9 mouse cellular contexts compared by ENCODE assay signal in the genomic region with DNA sequence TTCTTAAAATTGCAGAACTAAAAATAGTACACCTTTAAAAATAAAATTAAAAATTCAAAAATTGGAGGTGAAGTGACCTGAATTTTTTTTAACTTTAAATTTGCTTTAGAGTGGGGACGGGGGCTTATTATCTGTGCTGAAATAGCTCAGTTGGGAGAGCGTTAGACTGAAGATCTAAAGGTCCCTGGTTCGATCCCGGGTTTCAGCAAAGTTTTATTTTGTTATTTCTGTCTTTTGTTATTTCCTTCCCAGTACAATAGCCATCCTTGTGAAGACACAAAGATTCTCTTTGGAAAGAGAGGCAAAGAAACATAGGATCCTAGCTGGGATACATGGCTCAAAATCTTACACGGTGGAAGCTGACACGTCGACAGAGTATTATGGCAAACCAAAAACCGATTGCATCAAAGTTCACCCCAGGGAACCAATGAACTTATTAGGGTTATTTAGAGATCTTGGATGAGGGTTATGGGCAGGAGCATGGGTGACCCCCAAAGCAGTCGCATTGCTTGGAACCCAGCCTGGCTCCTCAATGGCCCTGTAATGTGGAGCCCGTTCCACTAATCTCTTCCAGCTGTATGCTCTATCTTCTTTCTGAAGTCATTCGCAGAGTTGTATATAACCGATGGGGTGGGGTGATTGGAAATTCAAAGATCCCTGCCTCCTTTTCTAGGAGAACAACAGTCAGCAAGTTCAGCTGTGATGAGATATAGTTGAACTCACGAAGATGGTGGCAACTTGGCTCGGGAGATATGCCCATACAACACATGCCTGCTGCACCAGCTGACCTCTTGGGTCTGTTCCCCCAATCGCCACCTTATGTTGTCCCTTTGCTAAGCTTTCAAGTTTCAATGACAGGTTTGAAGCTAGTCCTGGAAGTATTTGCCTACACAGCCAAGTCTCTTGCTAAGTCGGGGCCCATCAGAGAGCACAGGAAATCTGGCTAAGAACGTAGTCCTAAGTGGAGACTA. TPM values are rescaled to one million over a fixed set of nuclear protein-coding genes. Genes with fewer than 3 reads are reported as not detected.
DNase-seq lines count a peak whose midpoint lies in the region; ATAC-seq and TF ChIP-seq lines count a peak whose summit lies in the region.
"Had no signal": no experiment of that assay in that cellular context is flagged by ENCODE, and none has a peak within 500 bp of the region (broad histone marks: within the 10 kb centered on the region; RNA-seq: fewer than 3 reads in every experiment).

No protein-coding gene starts in this region.

- no peak for DNase-seq in heart, postnatal 14 days
- peak; percentile 61 for DNase-seq in MN1 (ENCODE audit: low spot score)
- DNase-seq in hindbrain, embryonic 11.5 days (ENCODE audit: low spot score), result peak; percentile 43
- DNase-seq in frontal cortex, postnatal 36 days (ENCODE audit: low spot score in 2 of 2), result no peak
- DNase-seq in kidney, postnatal 14 days, result no peak
- DNase-seq in right cerebral cortex, postnatal 14 days, result no peak

- no peak overlapping the region for H3ac ChIP-seq in myocyte (ENCODE audit: control insufficient read depth, insufficient read length)

- H3K9ac ChIP-seq in heart, embryonic 11.5 days (ENCODE audit: low read depth, low read length), result no peak overlapping the region
- H3K9ac ChIP-seq in hindbrain, embryonic 11.5 days (ENCODE audit: low read depth, low read length), result no peak overlapping the region

- intact Hi-C loops in heart, postnatal 14 days (cut with DNase I), result loop anchor here (2.0 to 5.0 kb wide), 4 partner anchors 42 to 230 kb away; a partner anchor contains a TSS

- no peak for TF ChIP-seq POLR2A in myocyte (IDR thresholded peaks at IDR 0.05; ENCODE audit: insufficient read length, low read depth)

- no peak for ATAC-seq in heart, embryonic 11.5 days (replicated peaks; ENCODE audit: insufficient number of reproducible peaks, low FRiP score, low TSS enrichment)
- ATAC-seq in hindbrain, embryonic 11.5 days (ENCODE audit: low FRiP score), result no peak

- no peaks in the 10 kb centered on the region for H3K79me2 ChIP-seq in myocyte (ENCODE audit: control insufficient read depth, insufficient read depth)

- H3K27ac ChIP-seq in heart, embryonic 11.5 days (ENCODE audit: low read depth, low read length), result no peak overlapping the region
- no peak overlapping the region for H3K27ac ChIP-seq in hindbrain, embryonic 11.5 days (ENCODE audit: low read depth, low read length)

- H3K4me2 ChIP-seq in heart, embryonic 11.5 days, result peak overlapping the region; percentile 73
- H3K4me2 ChIP-seq in hindbrain, embryonic 11.5 days (replicated peaks; ENCODE audit: low read depth, low read length), result no peak overlapping the region; the same call in 1 of the 2 replicates
- H3K4me2 ChIP-seq in myocyte (ENCODE audit: low read depth), result peak overlapping the region; percentile 31

- H3K27me3 ChIP-seq in heart, embryonic 11.5 days (ENCODE audit: control insufficient read depth, insufficient read depth, low read length), result no peaks in the 10 kb centered on the region
- no peaks in the 10 kb centered on the region for H3K27me3 ChIP-seq in hindbrain, embryonic 11.5 days (ENCODE audit: control insufficient read depth, insufficient read depth, low read length)
- no peaks in the 10 kb centered on the region for H3K27me3 ChIP-seq in myocyte (ENCODE audit: control insufficient read depth, insufficient read depth, insufficient read length)

- peak overlapping the region; percentile 14; the same call in 1 of the 2 replicates for H3K4me3 ChIP-seq in heart, embryonic 11.5 days (ENCODE audit: low read depth, low read length)
- no peak overlapping the region for H3K4me3 ChIP-seq in hindbrain, embryonic 11.5 days (ENCODE audit: low read depth, low read length)
- no peak overlapping the region for H3K4me3 ChIP-seq in myocyte

- 20% methylated on average over 17 of the region's 17 CpGs for WGBS in heart, embryonic 11.5 days (ENCODE audit: insufficient replicate concordance)
- WGBS in hindbrain, embryonic 11.5 days, result 20% methylated on average over 17 of the region's 17 CpGs

- no peaks in the 10 kb centered on the region for H3K36me3 ChIP-seq in heart, embryonic 11.5 days (ENCODE audit: control insufficient read depth, insufficient read depth, low read length)
- H3K36me3 ChIP-seq in hindbrain, embryonic 11.5 days (ENCODE audit: control insufficient read depth, insufficient read depth, low read length), result no peaks in the 10 kb centered on the region
- H3K36me3 ChIP-seq in myocyte (ENCODE audit: control insufficient read depth, insufficient read depth), result no peaks in the 10 kb centered on the region

- peaks cover 2% of the 10 kb centered on the region for H3K4me1 ChIP-seq in heart, embryonic 11.5 days (ENCODE audit: control insufficient read depth, insufficient read depth, low read length)
- H3K4me1 ChIP-seq in hindbrain, embryonic 11.5 days (replicated peaks; ENCODE audit: control insufficient read depth, insufficient read depth, low read length), result no peaks in the 10 kb centered on the region

- no peaks in the 10 kb centered on the region for H3K9me3 ChIP-seq in heart, embryonic 11.5 days (replicated peaks; ENCODE audit: control insufficient read depth, low read length)
- H3K9me3 ChIP-seq in hindbrain, embryonic 11.5 days (ENCODE audit: control insufficient read depth, low read length), result no peaks in the 10 kb centered on the region

TF ChIP-seq in myocyte, 11 proteins besides CTCF, POLR2A, EP300 and RAD21:
- TF ChIP-seq USF1 (IDR thresholded peaks at IDR 0.05; ENCODE audit: low read depth) (no peak), SRF (IDR thresholded peaks at IDR 0.05; ENCODE audit: control insufficient read depth, insufficient read length, low read depth) (no peak), MAX (IDR thresholded peaks at IDR 0.05; ENCODE audit: low read depth) (no peak)
TF ChIP-seq in myocyte: peak in this region for 0.

RNA-seq across cellular contexts. Expression of a gene that starts 32.4 kb away (rescaled TPM):
- not detected in 2 replicates for polyA plus RNA-seq in heart, embryonic 11.5 days (2014; fragmentation: Nextera tagmentation; extraction: Ambion mirVana)
- total RNA-seq in heart, postnatal 14 days (2021), result not detected
- not detected in 2 replicates for polyA plus RNA-seq in hindbrain, embryonic 11.5 days (2014; fragmentation: Nextera tagmentation; extraction: Ambion mirVana)
- polyA plus RNA-seq in myocyte (2012; fragmentation: generic; extraction: Trizol), result not detected
- polyA plus RNA-seq: limb, embryonic 14.5 days had no signal

RNA-seq across cellular contexts. Expression of a gene that starts 43.0 kb away (rescaled TPM):
- 8.6 and 11.8 TPM in 2 replicates for polyA plus RNA-seq in heart, embryonic 11.5 days (2014; fragmentation: Nextera tagmentation; extraction: Ambion mirVana)
- 10 to 100 TPM; 81.3 to 85.1 TPM for total RNA-seq in heart, postnatal 14 days (2021)
- polyA plus RNA-seq in hindbrain, embryonic 11.5 days (2014; fragmentation: Nextera tagmentation; extraction: Ambion mirVana), result 7.5 and 8.3 TPM in 2 replicates
- 23.1 TPM for polyA plus RNA-seq in myocyte (2012; fragmentation: generic; extraction: Trizol)

RNA-seq across cellular contexts. Expression of a gene that starts 53.8 kb away (rescaled TPM):
- polyA plus RNA-seq in heart, embryonic 11.5 days (2014; fragmentation: Nextera tagmentation; extraction: Ambion mirVana), result not detected in 2 replicates
- not detected for total RNA-seq in heart, postnatal 14 days (2021)
- polyA plus RNA-seq in hindbrain, embryonic 11.5 days (2014; fragmentation: Nextera tagmentation; extraction: Ambion mirVana), result not detected in 2 replicates
- polyA plus RNA-seq in myocyte (2012; fragmentation: generic; extraction: Trizol), result not detected
- polyA plus RNA-seq: limb, embryonic 14.5 days had no signal

Comparison
In these comparisons a context has a peak if more than half of its experiments do, and no peak if none do; other contexts are left out.
1. DNase-seq: peak in MN1 (single experiment) and hindbrain, embryonic 11.5 days (single experiment); none in heart, postnatal 14 days (0 of 2), frontal cortex, postnatal 36 days (0 of 2), kidney, postnatal 14 days (single experiment) and right cerebral cortex, postnatal 14 days (single experiment).